Mouse (Mus musculus) forelimb bud, embryonic 11.5 days (tissue): ENCODE results near the gene Zfp663.

Experiments used
- DNase-seq: peaks from one replicate; pipeline ENCODE4 v3.0.0-alpha.2; 2012; ENCODE audit warnings: low read depth, low spot score

The Zfp663 gene

DNA sequence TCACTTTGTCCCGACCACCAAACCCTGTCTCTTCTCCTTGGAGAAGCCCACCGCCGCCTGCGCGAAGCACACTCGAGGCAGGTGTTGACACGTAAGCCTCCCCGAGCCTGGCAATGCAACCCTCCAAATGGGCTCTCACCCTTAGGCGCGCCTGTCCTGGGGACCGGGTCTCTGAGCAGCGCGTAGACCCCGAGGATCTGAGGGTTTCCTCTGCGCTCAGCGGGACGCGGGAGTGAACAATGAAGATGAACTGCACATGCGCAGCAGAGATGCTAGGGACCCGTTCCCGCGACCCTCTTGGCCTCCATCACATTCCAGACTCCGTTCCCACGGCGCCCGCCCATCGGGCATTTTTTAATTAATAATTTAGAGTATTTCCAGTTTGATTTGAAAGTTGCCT is at the start of gene Zfp663:
Zfp663 (minus strand) TSS at position 234 of the 400 bp plus-strand sequence.
- peak; percentile 35 for DNase-seq

DNA sequence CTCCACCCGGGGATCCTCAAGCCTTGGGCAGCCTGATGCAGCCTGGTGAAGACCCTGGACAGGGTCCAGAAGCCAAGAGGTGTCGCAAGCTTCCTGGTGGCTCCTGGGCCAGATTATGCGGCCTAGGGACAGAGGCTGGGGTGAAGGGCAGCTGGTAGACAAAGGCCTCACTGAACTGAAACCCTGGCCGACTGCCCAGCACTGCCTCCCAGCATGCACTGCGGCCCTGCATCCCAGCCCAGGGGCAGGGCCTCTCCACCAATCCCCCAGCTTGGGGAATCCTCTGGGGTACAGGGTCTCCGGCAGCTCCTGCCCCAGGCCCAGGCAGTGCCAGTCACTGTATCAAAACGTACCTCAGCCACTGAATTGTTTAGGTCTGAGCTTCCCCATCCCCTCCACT is 48.8 kb upstream of the Zfp663 start:
- no peak for DNase-seq

DNA sequence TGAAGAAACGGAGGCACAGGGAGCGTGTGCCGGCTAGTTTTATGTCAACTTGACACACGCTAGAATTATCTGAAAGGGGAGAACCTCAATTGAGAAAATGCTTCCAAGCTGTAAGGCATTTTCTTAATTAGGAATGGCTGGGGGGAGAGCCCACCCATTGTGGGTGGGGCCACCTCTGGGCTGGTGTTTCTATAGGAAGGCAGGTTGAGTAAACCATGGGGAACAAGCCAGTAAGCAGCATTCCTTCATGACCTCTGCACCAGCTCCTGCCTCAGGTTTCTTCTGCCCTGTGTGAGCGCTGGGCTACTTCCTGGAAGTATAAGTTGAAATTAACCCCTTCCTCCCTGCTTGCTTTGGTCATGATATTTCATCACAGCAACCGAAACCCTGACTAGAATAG is 47.3 kb upstream of the Zfp663 start:
- DNase-seq = peak; percentile 61

DNA sequence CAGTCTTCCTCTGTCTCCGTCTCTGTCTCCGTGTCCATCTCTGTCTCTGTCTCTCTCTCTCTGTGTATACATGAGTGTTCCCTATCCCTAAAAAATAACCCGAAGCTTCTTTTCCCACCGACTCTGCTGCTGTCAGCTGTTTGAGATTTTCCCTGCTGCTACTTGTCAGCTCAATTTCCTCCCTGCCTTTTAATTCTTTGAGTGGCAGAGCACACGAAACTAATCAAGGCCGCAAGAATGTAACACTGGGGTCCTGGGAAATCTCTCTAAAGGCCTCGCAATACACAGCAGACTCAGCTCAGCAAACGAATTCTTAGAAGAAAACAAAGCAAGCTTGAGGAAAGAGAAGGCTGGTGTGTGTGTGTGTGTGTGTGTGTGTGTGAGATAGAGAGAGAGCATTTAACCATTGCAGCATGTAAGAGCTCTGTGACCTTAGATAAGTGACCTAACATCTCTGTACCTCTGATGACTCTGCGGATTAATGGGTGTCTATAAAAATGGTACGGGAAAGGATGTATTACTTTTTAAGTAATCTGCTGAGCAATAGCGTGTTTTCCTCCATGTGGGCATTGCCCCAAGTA is 46.7 kb upstream of the Zfp663 start:
- DNase-seq = peak; percentile 41

DNA sequence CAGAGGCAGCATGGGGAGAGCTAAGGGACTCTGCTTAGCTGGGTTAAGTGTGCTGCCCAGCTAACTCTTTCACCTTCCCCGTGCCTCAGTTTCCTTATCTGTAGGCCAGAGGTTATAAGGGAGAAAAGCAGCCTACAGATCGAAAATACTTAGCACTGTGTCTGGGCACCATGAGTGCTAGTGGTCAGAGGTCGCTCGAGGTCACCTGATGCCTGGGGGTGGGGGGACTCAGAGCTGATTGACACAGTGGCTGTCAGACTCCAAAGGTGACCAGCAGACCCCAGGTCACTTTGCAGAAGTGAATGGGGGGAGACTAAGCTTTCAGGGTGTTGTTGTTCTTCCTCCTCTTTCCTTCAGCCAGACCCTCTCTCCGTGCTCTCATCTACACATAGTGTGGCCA is 45.8 kb upstream of the Zfp663 start:
- DNase-seq = no peak

DNA sequence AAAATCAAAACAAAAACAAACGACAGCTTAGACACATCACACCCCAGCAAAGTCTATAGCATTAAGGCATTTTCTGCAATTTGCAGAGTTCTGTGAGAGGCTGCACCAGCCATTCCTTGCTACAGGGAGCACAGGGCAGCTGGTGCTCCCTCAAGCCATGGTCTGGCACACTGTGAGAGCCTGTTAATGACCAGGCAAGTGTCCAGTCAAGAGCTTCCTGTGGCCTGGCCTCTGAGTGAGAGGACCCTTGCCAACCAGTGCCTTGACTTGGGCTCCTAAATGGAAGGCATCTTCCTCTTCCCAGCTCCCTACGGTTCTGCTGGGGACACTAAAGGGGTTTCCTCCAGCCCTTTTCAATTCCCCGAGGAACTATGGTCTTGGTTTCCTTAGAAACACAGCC is 45.4 kb upstream of the Zfp663 start:
- no peak for DNase-seq

DNA sequence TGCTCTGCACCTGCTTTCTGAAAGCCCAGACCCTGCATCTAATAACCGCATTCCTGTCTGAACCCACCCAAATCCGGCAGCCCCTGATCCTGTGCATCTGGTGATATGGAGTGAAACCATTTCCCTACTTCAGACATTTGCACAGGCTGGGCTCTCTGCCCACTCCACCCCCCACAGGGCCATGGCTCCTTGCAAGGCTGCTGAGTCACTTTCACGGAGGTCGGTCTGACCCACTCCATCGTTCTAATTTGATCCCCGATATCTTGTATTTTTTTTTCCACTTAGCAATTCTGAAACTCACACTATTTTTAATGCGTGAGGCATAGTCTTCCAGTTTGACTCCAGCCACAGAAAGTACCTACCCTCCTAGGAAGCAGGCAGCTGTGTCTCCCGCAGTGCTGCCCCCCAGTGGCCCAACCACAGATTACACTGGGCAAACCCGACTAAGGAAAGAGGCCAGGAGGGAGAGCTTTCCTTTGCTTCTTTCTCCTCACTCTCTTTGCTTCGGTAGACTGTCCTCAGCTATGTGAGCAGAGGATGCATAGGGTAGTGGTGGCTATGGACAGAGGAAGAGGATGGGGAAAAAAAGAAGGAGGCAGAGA is 39.3 kb upstream of the Zfp663 start:
- DNase-seq = no peak

DNA sequence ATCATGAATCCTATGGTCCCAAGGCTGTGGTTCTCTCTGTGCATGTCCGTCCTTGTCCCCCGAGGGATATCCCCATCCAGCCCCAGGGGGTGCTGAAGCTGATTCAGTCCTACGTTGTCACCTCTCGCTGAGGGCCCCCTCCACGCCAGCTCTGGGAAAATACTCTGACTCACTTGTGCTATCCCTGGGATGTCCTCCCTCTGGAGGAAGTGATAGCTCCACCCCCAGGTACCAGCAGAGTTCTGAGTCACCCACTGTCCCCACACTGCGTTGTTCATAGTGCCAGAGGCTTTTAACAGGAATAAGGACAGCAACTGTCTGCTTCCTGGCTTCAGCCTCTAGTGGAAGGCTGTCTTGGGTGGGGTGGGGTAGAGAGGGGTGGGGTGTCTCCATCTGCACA is 36.8 kb upstream of the Zfp663 start:
- no peak for DNase-seq

DNA sequence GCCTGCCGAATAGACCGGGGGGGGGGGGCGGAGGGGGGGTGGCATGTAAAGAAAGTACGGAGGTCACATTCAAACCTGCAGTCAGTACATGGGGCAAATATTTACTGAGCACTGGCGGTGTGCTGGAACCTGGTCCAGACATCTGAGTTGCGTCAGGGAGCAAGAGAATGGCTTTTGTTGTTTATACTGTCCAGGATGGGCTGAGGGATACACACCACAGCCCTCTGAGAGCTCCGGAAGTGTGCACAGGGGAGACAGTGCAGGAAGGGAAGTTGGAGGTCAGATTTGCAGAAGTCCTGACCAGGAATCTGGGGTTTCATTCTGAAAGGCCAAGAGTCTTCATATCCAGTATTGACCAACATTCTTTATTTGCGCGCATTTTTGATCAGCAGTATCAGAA is 36.4 kb upstream of the Zfp663 start:
- no peak for DNase-seq

DNA sequence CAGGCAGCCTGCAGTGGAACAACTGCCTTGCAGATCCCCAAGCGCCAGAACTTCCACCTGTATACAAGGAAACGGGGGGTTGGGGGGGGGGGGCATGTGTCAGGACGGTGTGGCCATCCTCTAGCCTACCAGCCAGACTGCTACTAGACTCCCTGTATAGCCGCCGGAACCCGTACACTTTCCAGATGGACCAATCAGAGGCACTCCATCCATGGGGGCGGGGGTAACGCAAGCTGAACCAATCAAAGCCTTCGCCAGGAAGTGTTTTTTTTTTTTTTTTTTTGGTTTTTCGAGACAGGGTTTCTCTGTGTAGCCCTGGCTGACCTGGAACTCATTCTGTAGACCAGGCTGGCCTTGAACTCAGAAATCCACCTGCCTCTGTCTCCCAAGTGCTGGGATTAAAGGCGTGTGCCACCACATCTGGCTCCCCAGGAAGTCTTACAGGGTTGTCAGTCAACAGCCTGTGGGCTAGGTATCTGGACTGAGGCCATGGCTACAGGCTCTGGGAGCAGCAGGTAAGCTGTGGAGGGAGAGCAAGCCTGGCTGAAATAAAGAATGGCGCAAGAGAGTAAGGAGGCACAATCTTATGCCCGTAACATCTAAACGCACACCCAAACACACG is 29.7 kb upstream of the Zfp663 start:
- peak; percentile 43 for DNase-seq

DNA sequence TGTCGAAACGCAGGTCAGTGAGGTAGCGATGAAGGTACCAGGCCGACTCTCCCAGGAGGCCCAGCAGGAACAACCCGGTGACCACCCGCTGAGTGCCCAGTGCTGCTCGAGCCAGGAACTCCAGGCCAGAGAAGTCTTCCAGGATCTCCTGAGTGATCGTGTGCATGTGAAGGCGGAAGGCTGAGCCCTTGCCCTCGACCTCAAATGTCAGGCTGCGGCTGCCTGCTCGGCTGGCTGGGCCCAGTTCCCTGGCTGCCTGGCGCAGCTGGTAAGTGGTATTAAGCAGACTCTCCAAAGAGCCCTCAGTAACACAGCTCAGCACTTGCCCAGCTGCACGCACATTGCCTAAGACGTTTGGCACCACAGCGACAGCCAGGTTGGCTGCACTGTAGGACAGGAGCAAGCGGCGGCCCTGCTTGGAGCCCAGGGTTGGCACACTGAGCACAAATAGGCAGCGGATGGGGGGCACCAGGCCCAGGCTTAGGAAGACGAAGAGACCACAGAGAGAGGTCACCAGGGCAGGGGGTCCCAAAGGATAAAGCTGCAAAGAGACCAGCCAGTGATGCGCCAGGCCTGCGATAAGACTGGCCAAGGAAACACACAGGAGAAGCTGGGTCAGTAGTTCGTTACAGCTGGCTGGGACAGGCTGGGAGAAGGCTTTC is 29.1 kb upstream of the Zfp663 start:
- DNase-seq = no peak

DNA sequence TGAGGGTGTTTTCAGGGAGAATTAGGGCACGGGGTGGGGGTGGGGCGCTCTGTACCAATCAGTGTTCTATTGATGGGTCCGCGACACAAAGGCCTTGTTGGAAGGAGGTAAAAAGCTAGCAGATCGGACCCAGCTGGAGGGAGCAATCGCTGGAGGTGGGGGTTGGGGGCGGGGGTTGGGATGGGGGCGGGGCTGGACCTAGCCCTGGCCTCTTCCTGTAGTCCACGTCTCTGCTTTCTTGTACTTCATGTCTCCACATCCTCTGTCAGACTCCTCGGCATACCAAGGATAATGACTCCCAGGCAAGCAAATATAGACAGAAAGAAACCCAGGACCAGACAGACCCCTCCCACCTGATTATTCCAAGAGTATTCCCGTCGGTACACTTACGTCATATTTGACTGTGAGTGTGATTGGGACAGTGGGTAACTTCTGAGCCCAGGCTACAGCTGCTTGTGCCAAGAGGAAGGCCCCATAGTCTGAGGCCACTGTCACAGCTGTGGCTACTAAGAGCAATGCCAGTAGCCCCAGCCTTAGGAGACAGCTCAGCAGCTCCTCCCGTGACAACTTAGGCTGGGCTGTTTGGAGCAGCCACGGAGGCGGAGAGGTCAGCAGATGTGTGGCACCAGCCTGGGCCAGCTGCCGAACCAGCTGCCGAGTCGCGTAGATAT is 28.4 kb upstream of the Zfp663 start:
- DNase-seq = peak; percentile 36

DNA sequence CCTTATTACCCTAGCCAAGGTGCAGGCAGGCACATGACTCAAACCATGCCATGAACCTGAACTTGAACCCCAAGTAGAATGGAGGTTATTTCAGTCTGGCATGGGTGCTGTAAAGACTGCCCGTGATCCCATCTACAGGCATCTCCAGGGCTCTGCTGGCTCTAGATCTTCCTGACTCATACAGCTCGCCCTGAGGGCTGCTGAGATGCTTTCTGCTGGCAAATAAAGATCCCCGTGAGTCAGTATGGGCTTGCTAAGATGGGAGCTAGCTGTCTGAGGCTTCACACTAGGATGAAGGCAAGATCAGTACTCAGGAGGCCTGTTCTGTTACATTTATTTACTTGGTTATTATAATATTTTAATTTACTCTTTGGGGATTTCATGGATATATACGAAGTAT is 23.6 kb upstream of the Zfp663 start:
- DNase-seq = no peak

DNA sequence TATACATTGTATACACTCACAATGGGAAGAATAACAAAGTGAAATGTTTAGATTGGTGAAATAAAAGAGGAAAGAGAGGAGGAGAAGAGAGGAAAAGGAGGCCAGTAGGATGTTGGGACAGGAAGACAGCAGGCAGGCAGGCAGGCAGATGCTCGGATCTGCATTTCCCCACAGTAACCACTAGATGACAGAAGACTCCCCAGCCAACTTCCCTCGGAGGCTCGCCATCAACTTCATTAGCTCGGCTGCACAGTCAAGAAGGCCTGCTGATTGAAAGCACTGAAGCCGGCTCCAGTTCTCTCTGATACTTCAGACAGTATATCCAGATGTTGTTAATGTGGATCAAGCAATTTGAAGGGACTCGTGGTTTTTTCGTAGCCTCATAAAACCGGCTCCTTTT is 23.0 kb upstream of the Zfp663 start:
- peak; percentile 56 for DNase-seq

DNA sequence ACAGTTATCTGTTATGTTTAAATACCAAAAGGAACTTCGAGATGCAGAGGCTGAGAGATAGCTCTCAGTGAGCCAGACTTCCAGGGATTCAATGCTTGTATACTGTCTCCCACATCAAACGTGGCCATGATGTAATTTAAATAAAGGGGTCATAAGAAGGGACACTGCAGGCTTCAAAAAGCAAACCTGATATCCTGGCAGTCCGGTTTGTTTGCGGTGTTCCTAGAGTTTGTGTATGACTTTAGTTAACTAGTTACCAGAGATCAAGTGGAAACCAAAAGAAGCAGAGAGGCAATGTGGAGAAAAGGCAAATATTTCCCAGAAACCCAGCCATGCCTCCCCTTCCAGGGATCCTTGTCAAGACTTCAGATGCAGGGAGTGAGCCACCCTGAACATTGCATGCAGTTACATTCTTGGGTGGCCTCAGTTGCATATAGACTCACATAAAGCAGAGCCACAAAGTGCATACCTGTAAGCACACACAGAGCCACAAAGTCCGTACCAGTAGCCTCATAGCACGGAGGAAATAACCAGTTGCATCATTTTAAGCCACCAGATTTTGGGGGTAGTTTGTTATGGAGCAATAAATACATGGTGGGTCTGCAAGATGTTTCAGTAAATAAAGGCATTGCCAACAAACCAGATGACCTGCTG is 20.9 kb upstream of the Zfp663 start:
- DNase-seq = no peak

DNA sequence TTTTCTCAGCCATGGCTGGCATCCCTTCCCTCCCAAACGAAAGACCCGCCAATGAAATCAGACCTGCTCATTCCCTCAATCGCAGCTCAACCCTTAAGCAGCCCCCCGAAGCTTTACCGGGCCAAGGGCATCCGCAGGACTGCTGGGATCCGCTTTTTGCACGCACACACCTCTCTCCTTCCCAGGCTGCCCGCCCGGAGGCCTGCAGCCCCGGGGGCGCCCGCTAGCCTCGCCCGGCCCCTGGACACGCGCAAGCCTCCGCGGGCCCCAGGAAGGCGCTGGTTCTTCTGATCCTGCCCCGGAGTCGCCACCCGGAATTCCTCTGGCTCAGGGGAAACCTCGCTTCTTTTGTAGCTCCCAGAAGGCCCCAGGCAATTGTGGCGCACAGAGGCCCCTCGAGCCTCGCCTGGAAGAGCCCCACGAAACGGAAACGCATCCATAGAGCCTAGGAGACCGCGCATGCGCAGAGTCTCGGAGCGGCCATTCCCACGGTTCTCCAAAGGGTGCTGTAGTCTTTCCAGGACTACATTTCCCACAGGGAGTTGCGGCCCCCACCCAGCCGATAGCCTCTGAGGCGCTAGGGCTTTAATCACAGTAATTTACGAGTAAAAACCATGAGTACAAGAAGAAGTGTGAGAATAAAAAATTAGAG is 19.4 kb upstream of the Zfp663 start, which contains the start of gene Zfp334:
Zfp334 (minus strand) TSS at position 416 of the 652 bp plus-strand sequence.
- peak; percentile 97 for DNase-seq

DNA sequence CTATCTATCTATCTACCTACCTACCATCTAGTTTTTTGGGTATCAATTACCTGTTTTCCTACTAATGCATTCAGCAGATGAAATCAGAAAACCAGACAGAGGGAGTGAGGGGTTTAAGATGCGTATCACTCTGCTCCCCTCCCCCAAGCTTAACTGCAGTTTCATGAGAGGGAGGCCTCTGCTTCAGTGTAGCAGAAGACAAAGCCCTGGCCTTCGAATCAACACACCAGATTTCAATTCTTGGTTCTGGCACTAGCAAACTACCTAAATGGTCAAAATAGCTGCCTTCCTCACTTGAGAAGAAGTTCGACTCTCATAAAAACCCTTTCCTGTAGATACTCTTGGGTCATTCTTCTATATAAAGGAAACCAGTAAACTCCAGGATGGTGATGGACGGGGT is 18.8 kb upstream of the Zfp663 start:
- no peak for DNase-seq

DNA sequence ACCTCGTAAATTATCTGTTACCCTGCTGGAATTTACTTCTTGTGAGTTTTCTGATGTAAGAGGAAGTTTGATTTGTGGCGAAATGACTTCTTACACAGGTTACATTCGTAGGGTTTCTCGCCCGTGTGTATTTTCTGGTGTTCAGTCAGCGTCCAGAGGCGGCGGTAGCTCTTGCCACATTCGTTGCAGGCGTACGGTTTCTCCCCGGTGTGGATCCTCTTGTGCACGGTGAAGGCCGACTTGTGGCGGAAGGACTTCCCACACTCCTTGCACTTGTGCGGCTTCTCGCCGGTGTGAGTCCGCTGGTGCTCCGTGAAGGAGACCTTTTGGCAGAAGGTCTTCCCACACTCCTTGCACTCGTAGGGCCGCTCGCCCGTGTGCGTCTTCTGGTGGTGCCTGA is 11.5 kb upstream of the Zfp663 start:
- no peak for DNase-seq

DNA sequence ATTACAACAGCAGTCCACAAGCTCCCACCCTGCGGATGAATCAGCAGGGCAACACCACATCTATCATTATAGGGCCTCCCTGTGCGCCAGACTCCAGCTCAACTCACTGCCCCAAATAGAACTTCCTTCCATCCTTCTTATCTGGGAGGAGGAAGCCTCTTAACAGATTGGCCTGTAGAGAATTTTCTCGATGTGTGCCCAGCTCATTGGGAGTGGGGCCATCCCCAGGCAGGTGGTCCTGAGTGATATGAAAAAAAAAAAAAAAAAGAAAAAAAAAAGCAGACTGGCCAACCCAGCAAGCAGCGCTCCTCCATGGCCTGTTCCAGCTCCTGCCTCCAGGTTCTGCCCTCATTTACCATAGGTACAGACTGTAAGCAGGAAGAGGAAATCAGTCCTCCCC is 7.5 kb upstream of the Zfp663 start:
- DNase-seq = no peak

DNA sequence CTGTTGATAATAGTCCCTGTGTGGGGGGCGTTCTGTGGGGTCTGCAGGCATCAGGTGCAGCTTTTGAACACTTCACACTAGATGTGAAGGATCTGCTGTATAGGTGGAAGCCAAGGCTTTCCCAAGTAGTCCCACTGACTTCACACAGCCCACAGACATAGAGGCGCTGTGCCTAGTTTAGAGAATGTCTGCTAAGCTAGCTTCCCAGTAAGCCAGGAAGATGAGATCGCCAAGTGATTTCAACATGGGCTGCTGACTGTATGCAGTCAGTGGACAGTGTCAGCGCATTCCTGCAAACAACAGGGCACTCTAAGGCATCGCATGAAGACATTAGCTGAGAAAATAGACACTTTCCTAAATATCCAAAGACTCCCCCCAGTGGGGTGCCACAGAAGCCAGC is 6.9 kb upstream of the Zfp663 start:
- DNase-seq = no peak

DNA sequence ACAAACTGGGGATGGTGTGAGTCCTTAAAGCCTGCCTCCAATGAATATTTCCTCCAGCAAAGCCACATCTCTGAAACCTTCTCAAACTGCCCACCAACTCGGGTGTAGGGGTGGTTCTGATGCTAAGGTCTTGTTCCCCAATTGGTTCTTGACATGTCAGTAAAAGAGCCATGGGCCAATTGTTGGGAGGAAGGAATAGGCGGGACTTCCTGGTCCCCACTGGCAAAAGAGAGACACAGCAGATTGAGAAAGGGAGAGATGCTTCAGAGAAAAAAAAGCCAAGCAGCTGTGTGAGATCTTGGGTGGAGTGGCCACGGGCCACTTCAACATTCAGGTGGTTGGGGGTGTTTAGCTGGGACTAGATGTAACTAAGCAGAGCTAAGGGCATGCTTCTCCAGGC is 2.5 kb upstream of the Zfp663 start:
- no peak for DNase-seq
